Mouse (Mus musculus): ENCODE data around the gene BC030867. TPM values are rescaled to one million over a fixed set of nuclear protein-coding genes. Genes with fewer than 3 reads are reported as not detected.

Gene BC030867
- polyA plus RNA-seq, 1 experiment from 2014 or later, result 33.4 TPM

DNA sequence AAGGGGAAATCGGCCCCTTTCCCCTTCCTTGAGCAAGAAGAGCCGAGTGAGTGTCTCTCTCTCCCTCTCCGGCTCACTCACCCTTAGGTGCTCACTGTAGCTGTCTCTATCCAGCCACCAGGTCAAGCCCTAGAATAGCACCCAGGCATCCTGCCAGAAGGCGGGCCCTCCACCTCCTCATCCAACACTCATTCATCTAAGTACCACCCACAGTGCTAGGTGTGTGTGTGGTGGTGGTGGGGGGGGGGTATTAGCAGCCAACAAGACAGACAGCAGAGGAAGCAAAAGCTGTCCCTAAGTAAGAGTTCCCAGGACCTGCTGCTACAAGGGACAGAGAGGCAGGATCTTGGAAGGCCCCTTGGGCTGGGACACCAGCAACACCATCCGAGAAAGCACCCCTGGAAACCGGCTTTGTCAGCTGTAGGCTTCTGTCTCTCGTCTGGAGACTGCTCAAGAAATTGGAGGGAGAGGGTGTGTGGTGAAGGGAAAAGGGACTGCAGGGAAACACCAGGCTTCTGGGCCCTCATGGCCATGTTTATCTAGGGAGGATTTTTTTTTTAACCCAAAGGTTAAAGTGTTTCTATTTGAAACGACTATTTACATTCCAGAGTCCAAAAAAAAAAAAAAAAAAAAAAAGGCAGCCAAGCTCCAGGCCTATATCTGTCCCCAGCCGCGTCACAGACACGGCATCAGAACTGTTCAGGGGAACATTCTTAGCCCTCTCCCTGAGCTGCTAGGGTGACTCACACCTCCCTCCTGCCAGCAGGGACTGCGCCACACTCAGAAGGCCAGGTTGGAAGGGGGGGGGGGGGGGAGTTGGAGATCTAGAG is 32.4 kb upstream of the BC030867 start:
- Histone ChIP-seq H3K4me1 (peaks cover 81% of the 10 kb centered on the region), H3K9me3 (replicated peaks) (no peaks in the 10 kb centered on the region), H3K36me3 (peaks cover 3% of the 10 kb centered on the region), H3K27me3 (ENCODE audit: low read depth, poor library complexity, severe bottlenecking) (no peaks in the 10 kb centered on the region), H3K4me3 (no peak overlapping the region), H3K27ac (peak overlapping the region; percentile 43; the same call in 1 of the 2 replicates)
- WGBS, result 51% methylated on average over 12 of the region's 12 CpGs
- peak; percentile 29 for DNase-seq (ENCODE audit: low spot score)

DNA sequence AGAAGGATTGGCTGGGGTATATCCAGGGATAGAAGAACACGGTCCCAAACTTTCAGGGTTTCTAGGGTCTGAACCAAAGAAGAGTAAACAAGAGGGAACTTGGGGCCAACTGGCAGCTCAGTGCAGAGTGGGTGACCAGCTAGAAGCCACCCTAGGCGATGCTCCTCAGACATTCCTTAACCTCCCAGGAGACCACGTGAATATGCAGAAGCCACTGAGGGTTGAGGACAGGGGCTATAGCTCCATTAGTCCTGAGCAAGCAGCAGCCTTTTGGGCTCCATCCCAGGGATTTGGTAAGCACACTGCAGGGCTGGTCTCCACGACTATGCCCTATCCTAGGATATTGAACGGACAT is 31.8 kb upstream of the BC030867 start:
- Histone ChIP-seq H3K36me3 (peaks cover 7% of the 10 kb centered on the region), H3K9me3 (replicated peaks) (no peaks in the 10 kb centered on the region), H3K4me1 (peaks cover 77% of the 10 kb centered on the region), H3K4me3 (no peak overlapping the region), H3K27ac (peak overlapping the region; percentile 43; the same call in 1 of the 2 replicates), H3K27me3 (ENCODE audit: low read depth, poor library complexity, severe bottlenecking) (no peaks in the 10 kb centered on the region)
- 54% methylated on average over 5 of the region's 5 CpGs for WGBS
- DNase-seq (ENCODE audit: low spot score), result peak; percentile 27

DNA sequence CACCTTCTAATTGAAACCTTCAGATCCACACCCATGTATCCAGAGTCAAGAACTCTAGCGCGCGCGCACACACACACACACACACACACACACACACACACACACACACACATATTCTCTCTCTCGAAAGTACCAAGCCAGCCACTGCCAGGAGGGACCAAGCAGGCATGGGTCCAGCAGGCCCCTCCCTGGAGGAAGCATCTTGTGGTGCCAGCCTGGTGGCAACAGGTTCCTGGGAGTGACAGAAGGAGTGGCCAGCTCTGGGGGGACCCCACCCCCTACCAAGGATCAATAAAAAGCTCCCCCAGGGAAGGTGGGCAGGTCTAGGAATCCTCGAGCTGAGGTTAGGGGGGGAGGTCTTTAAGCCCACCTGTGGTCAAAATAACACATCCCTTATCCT is 31.3 kb upstream of the BC030867 start:
- peaks cover 79% of the 10 kb centered on the region for H3K4me1 ChIP-seq
- H3K27ac ChIP-seq, result peak overlapping the region; percentile 84
- peaks cover 8% of the 10 kb centered on the region for H3K36me3 ChIP-seq
- WGBS, result 84% methylated on average over 6 of the region's 6 CpGs
- no peaks in the 10 kb centered on the region for H3K9me3 ChIP-seq (replicated peaks)
- peak overlapping the region; percentile 50; the same call in 1 of the 2 replicates for H3K4me3 ChIP-seq
- H3K27me3 ChIP-seq (ENCODE audit: low read depth, poor library complexity, severe bottlenecking), result no peaks in the 10 kb centered on the region
- DNase-seq (ENCODE audit: low spot score), result peak; percentile 29

DNA sequence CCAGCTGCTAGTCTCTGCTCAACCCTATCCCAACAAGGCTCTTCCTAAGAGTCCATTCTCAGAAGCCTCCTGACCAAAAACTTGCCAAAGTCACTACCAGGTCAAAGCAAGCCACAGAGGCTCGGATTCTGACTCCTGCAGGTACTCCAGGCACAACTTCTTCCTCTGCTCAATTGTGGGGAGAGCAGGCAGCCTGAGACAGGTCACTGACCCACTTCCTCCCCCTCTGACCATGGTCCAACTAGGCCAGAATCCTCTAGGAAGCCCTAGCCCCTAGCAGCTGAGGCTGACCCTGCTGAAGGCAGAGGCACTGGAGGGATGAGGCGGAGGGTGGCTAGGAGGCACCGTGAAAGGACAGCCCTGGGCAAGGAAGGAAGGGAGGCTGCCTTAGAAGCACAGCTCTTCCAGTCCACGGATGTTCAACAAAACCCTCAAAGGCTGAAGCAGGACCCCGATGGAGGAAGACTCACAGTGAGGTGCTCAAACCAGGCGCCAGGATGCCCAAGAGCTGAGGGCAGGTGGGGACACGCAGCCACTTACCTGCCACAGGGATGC is 30.7 kb upstream of the BC030867 start:
- 70% methylated on average over 7 of the region's 7 CpGs for WGBS
- no peaks in the 10 kb centered on the region for H3K27me3 ChIP-seq (ENCODE audit: low read depth, poor library complexity, severe bottlenecking)
- H3K9me3 ChIP-seq (replicated peaks), result no peaks in the 10 kb centered on the region
- H3K36me3 ChIP-seq, result peaks cover 8% of the 10 kb centered on the region
- DNase-seq (ENCODE audit: low spot score), result peak; percentile 28
- H3K27ac ChIP-seq, result peak overlapping the region; percentile 84
- H3K4me3 ChIP-seq, result peak overlapping the region; percentile 50
- H3K4me1 ChIP-seq, result peaks cover 84% of the 10 kb centered on the region

DNA sequence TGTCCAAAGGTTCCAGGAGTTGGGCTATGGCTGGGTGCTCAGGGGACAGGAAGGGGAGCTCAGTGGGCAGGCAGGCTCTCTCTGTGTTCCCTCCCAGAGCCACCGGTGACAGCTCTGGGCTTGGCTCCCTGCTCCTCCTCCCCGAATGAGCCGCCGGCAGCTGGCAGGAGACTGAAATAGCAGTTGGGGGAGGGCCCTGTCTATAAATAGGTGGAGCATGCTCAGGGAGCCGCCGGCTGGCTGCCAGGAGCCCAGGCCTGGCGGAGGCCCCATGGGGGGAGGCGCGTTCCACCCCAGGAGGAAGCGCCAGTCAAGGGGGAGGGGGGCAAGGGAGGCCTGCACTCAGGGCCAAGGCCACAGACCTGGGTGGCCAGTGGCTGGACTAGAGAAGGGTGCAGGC is 29.9 kb upstream of the BC030867 start:
- peaks cover 8% of the 10 kb centered on the region for H3K36me3 ChIP-seq
- WGBS, result 0% methylated on average over 10 of the region's 10 CpGs
- peak; percentile 82 for DNase-seq (ENCODE audit: low spot score)
- H3K27ac ChIP-seq, result peak overlapping the region; percentile 84
- no peaks in the 10 kb centered on the region for H3K9me3 ChIP-seq (replicated peaks)
- H3K4me1 ChIP-seq, result peaks cover 87% of the 10 kb centered on the region
- peak overlapping the region; percentile 50 for H3K4me3 ChIP-seq
- 0 out of 2 replicates have a peak, but pooled peaks cover 2% of the 10 kb centered on the region for H3K27me3 ChIP-seq (ENCODE audit: low read depth, poor library complexity, severe bottlenecking)

DNA sequence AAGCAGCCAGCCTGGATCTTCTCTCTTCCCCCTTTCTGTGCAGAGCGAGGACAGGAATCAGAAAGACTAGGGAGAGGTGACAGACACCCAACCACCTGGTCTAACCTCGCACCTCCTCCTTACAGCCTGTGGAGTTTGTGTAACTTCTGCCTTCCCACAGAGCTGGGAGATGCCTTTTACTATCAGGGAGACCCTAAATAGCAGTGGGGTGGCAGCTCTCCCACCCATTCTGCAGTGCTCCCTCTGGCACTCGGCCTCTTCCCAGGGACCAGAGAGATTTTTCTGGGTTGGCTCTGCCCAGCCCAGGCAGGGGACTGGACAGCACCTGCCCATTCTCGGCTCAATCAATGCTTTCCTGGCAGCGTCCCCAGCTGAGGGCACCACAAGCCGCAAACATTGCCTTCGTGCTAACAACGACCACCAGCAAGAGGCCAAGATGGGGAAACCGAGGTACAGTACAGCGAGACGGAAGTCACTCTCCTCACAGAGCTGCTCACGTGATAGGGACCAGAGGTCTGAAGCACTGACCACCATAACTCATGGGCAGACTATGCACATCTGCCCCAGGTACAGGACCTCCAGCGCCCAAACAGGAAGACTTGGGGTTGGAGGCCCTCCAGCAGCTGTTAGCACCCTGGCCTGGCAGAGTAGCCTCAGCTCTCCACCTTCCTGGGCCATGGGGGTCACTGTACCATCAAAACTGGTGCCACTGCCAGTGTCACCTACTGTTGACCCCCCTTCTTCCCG is 29.3 kb upstream of the BC030867 start:
- WGBS, result 69% methylated on average over 14 of the region's 14 CpGs

DNA sequence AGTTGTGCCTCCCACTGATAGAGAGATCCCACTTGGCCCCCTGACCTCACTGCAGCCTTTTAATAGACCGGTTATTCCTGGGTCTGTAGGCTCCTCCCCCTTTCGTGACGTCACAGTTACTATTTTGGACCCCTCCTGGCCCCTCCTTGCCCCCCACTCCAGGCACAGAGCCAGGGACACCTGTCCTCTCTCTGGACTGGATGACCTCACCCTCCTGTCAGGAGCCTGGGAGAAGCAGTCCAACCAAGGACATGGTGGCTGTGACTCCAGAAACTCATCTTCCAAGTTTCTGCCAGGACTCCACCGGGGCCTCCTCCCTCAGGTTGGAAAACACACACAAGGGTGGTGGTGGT is 28.7 kb upstream of the BC030867 start:
- DNase-seq (ENCODE audit: low spot score), result no peak
- Histone ChIP-seq H3K9me3 (replicated peaks) (no peaks in the 10 kb centered on the region), H3K27me3 (ENCODE audit: low read depth, poor library complexity, severe bottlenecking) (peaks cover 12% of the 10 kb centered on the region; the same call in 1 of the 2 replicates), H3K27ac (peak overlapping the region; percentile 84; the same call in 1 of the 2 replicates), H3K4me3 (no peak overlapping the region), H3K4me1 (peaks cover 87% of the 10 kb centered on the region), H3K36me3 (peaks cover 8% of the 10 kb centered on the region)
- WGBS, result 82% methylated on average over 4 of the region's 4 CpGs

More for the DNA sequence above, 29.3 kb upstream of the BC030867 start:
- Histone ChIP-seq H3K27ac (peak overlapping the region; percentile 84), H3K36me3 (peaks cover 8% of the 10 kb centered on the region), H3K4me1 (peaks cover 87% of the 10 kb centered on the region), H3K4me3 (peak overlapping the region; percentile 50), H3K27me3 (ENCODE audit: low read depth, poor library complexity, severe bottlenecking) (peaks cover 9% of the 10 kb centered on the region; the same call in 1 of the 2 replicates), H3K9me3 (replicated peaks) (no peaks in the 10 kb centered on the region)
- no peak for DNase-seq (ENCODE audit: low spot score)

DNA sequence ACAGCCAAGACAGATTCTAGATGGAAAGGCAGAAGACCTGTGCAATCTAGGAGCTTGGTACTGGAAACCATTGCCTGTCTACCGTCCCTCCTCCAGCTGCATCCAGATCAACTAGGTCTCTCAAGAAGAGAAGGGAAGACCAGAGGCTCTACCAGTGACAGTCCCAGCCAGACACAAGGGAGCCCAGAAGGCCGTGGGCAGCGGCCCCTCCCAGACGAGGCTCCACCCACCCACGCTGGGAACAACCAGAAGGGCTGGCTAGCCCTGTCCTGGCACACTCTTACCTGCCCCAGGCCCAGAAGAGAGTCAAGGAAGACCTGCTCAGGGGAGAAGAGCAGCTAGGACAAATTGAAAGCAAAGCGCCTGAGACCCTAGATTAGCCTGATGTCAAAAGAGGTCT is 28.2 kb upstream of the BC030867 start:
- H3K27me3 ChIP-seq (ENCODE audit: low read depth, poor library complexity, severe bottlenecking), result peaks cover 12% of the 10 kb centered on the region; the same call in 1 of the 2 replicates
- no peak overlapping the region for H3K4me3 ChIP-seq
- DNase-seq (ENCODE audit: low spot score), result no peak
- H3K36me3 ChIP-seq, result peaks cover 8% of the 10 kb centered on the region
- WGBS, result 61% methylated on average over 6 of the region's 6 CpGs
- H3K27ac ChIP-seq, result 0 out of 2 replicates have a peak overlapping the region, but pooled peaks have one; percentile 84
- peaks cover 86% of the 10 kb centered on the region for H3K4me1 ChIP-seq
- no peaks in the 10 kb centered on the region for H3K9me3 ChIP-seq (replicated peaks)

DNA sequence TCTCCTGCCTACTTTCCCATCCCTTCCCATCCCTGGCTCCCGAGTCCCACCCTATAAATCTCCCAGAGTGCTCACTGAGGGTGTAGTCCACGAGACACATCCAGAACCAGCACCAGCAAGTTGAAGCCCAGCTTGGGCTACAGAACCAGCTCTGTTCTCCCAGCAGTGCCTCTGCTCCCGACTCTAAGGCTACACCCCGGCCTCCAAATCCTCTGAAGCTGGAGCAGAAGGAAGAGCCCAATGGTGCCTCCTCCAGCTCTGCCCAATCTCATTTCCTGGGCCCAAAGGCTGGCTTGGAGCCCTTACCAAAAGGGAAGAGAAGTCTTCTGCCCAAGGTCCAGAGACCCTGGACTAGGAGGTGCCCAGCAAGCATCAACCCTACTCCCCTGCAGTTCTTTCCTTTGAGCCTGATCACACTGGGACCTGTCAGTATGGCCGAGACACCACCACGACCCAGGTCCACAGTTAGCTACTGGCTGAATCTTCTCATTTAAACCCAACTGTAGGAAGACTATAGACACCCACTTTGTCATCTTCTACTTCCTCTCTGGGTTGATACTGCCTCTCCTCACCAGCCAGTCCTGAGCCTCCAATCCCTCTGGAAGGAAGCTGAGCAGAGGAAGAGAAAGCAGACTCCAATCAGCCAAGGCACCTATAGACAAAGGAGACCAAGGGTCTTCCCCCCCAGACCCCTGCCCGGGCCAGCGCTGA is 27.3 kb upstream of the BC030867 start:
- no peak overlapping the region for H3K27ac ChIP-seq
- DNase-seq (ENCODE audit: low spot score), result no peak

DNA sequence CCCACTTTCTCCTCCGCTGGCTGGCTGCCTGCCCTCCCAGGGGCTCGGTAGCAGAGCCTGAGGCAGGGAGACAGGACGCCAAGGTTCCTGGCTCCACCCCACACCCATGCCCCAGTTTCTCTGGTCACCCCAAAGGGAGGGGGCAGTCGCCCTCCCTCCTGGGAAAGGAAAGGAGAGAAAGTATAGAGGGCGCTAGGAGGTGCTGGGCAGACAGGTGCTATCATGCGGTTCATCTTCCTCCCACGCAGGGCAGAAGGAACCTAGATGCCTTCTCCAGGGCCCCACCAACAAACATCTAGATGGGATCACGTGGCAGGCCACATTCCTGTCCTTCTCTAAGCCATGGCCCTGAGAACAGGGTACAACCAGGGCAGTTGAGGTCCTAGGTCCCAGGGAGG is 26.7 kb upstream of the BC030867 start:
- peaks cover 87% of the 10 kb centered on the region for H3K4me1 ChIP-seq
- WGBS, result 77% methylated on average over 8 of the region's 8 CpGs
- DNase-seq (ENCODE audit: low spot score), result no peak
- H3K9me3 ChIP-seq (replicated peaks), result no peaks in the 10 kb centered on the region
- peaks cover 8% of the 10 kb centered on the region for H3K36me3 ChIP-seq
- H3K27ac ChIP-seq, result no peak overlapping the region
- H3K4me3 ChIP-seq, result no peak overlapping the region
- H3K27me3 ChIP-seq (ENCODE audit: low read depth, poor library complexity, severe bottlenecking), result peaks cover 24% of the 10 kb centered on the region

More for the DNA sequence above, 27.3 kb upstream of the BC030867 start:
- H3K36me3 ChIP-seq, result peaks cover 8% of the 10 kb centered on the region
- peaks cover 86% of the 10 kb centered on the region for H3K4me1 ChIP-seq
- no peaks in the 10 kb centered on the region for H3K9me3 ChIP-seq (replicated peaks)
- 85% methylated on average over 8 of the region's 8 CpGs for WGBS
- H3K4me3 ChIP-seq, result no peak overlapping the region
- H3K27me3 ChIP-seq (ENCODE audit: low read depth, poor library complexity, severe bottlenecking), result peaks cover 19% of the 10 kb centered on the region; the same call in 1 of the 2 replicates

DNA sequence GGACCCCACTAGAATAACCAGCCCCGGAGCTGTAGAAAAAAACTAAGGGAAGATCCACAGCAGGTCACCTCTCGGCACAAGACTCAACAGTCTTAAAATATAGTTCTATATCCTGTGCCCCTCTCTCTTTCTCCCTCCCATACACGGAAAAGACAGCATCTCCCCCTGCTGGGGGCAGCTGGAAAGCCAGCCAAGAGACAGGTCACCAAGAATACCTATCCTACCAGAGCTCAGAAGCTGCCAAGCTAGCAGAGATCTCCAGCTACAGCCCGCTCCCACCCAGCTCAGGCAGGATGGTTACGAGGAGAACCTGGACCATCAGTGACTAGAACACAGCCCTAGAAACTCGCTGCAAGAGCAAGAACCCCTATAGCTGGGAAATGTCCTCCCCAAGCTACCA is 25.5 kb upstream of the BC030867 start:
- WGBS, result 42% methylated on average over 6 of the region's 6 CpGs
- no peaks in the 10 kb centered on the region for H3K9me3 ChIP-seq (replicated peaks)
- no peak overlapping the region for H3K27ac ChIP-seq
- H3K4me1 ChIP-seq, result peaks cover 87% of the 10 kb centered on the region
- peak; percentile 73 for DNase-seq (ENCODE audit: low spot score)
- H3K4me3 ChIP-seq, result no peak overlapping the region
- H3K27me3 ChIP-seq (ENCODE audit: low read depth, poor library complexity, severe bottlenecking), result peaks cover 35% of the 10 kb centered on the region
- peaks cover 8% of the 10 kb centered on the region for H3K36me3 ChIP-seq

DNA sequence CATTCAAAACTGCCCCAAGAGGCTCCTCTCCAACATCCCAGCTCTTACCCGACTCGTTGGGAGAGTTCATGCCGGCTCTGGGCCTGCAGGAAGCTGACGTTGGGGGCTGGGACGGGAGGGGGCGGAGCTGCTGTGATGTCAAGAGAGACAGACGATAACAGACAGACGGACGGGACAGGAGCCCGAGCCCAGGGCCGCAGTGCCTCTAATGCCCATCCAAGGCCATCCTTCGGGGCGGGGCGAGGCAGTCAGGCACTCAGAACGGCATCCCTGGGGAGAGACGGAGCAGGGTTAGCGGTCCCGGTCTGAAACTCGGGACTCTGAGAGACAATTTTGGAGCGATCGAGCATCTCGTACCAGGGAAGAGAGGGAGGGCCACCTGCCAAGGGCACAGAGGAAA is 24.0 kb upstream of the BC030867 start:
- WGBS, result 9% methylated on average over 22 of the region's 22 CpGs
- peaks cover 87% of the 10 kb centered on the region for H3K4me1 ChIP-seq
- H3K27ac ChIP-seq, result no peak overlapping the region; the same call in 1 of the 2 replicates
- no peaks in the 10 kb centered on the region for H3K9me3 ChIP-seq (replicated peaks)
- no peak for DNase-seq (ENCODE audit: low spot score)
- peaks cover 47% of the 10 kb centered on the region for H3K27me3 ChIP-seq (ENCODE audit: low read depth, poor library complexity, severe bottlenecking)
- peak overlapping the region; percentile 42 for H3K4me3 ChIP-seq
- peaks cover 8% of the 10 kb centered on the region for H3K36me3 ChIP-seq
